Mouse (Mus musculus): ENCODE results near the gene Ldah. TPM values are rescaled to one million over a fixed set of nuclear protein-coding genes. Genes with fewer than 3 reads are reported as not detected.

The Ldah gene
- polyA plus RNA-seq, 1 experiment from 2014 or later: 59.2 TPM

- H3K27me3 ChIP-seq (ENCODE audit: control insufficient read depth, insufficient read depth, low read length): peaks cover 24% of the 10 kb centered on the region
- no peak for ATAC-seq (replicated peaks; ENCODE audit: insufficient number of reproducible peaks, low FRiP score, low TSS enrichment)
Observed at GRCm38 (mm10) chr12:8312266-8312665, 104.4 kb downstream of the Ldah start.

DNA sequence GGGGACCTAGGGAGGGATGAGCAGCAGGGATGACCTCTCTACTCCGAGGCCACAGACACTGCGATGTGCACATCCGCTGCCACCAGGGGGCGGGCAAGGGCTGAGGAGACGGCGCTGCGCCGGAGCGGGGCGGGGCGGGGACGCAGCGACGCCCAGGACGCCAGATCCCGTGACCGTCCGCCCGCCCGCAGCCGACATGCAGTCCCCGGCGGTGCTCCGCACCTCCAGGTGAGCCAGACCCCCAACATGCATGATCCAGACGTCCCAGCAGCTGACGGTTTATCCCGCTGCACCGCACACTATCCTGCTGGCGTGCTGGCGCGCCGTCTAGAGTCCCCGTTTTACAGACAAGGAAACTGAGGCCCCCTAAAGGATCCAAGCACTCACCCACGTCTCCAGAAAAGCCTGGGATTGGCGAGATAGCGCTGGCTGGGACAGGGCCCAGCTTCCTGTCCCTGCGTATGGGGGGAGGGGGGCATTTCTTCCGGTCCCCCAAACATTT, 105.4 kb downstream of the Ldah start, which contains the start of gene Hs1bp3:
Gene Hs1bp3 (plus strand): TSS at position 163 of the 502 bp plus-strand sequence.
- no peaks in the 10 kb centered on the region for H3K9me3 ChIP-seq (replicated peaks; ENCODE audit: control insufficient read depth, low read length)
- H3K9ac ChIP-seq (ENCODE audit: low read depth, low read length): peak within 1 kb of the TSS; percentile 66
- H3K36me3 ChIP-seq (ENCODE audit: control insufficient read depth, insufficient read depth, low read length): 0 out of 2 replicates have a peak, but pooled peaks cover 4% of the 10 kb centered on the region
- peak; percentile 75 for ATAC-seq (replicated peaks; ENCODE audit: insufficient number of reproducible peaks, low FRiP score, low TSS enrichment)
- 0% methylated on average over 38 of the region's 38 CpGs for WGBS (ENCODE audit: insufficient replicate concordance)
- peaks cover 7% of the 10 kb centered on the region for H3K4me1 ChIP-seq (ENCODE audit: control insufficient read depth, insufficient read depth, low read length)
- no peak within 1 kb of the TSS for H3K27ac ChIP-seq (ENCODE audit: low read depth, low read length)
- peak within 1 kb of the TSS; percentile 85 for H3K4me2 ChIP-seq
- H3K27me3 ChIP-seq (ENCODE audit: control insufficient read depth, insufficient read depth, low read length): peaks cover 24% of the 10 kb centered on the region
- H3K4me3 ChIP-seq (ENCODE audit: low read depth, low read length): peak within 1 kb of the TSS; percentile 55

More at GRCm38 (mm10) chr12:8312266-8312665, 104.4 kb downstream of the Ldah start:
- peaks cover 7% of the 10 kb centered on the region for H3K4me1 ChIP-seq (ENCODE audit: control insufficient read depth, insufficient read depth, low read length)
- no peak overlapping the region for H3K4me3 ChIP-seq (ENCODE audit: low read depth, low read length)
- no peak overlapping the region for H3K9ac ChIP-seq (ENCODE audit: low read depth, low read length)
- H3K9me3 ChIP-seq (replicated peaks; ENCODE audit: control insufficient read depth, low read length): no peaks in the 10 kb centered on the region
- H3K36me3 ChIP-seq (ENCODE audit: control insufficient read depth, insufficient read depth, low read length): no peaks in the 10 kb centered on the region
- H3K4me2 ChIP-seq: no peak overlapping the region
- no peak overlapping the region for H3K27ac ChIP-seq (ENCODE audit: low read depth, low read length)
- 73% methylated on average over 4 of the region's 4 CpGs for WGBS (ENCODE audit: insufficient replicate concordance)

GRCm38 (mm10) chr12:8313773-8314172, 105.9 kb downstream of the Ldah start:
- Histone ChIP-seq H3K4me1 (ENCODE audit: control insufficient read depth, insufficient read depth, low read length) (peaks cover 7% of the 10 kb centered on the region), H3K4me3 (ENCODE audit: low read depth, low read length) (peak overlapping the region; percentile 55), H3K36me3 (ENCODE audit: control insufficient read depth, insufficient read depth, low read length) (0 out of 2 replicates have a peak, but pooled peaks cover 4% of the 10 kb centered on the region), H3K27ac (ENCODE audit: low read depth, low read length) (no peak overlapping the region), H3K4me2 (peak overlapping the region; percentile 85), H3K27me3 (ENCODE audit: control insufficient read depth, insufficient read depth, low read length) (peaks cover 24% of the 10 kb centered on the region), H3K9ac (ENCODE audit: low read depth, low read length) (peak overlapping the region; percentile 66), H3K9me3 (replicated peaks; ENCODE audit: control insufficient read depth, low read length) (no peaks in the 10 kb centered on the region)
- no peak for ATAC-seq (replicated peaks; ENCODE audit: insufficient number of reproducible peaks, low FRiP score, low TSS enrichment)
- WGBS (ENCODE audit: insufficient replicate concordance): 19% methylated on average over 12 of the region's 12 CpGs

DNA sequence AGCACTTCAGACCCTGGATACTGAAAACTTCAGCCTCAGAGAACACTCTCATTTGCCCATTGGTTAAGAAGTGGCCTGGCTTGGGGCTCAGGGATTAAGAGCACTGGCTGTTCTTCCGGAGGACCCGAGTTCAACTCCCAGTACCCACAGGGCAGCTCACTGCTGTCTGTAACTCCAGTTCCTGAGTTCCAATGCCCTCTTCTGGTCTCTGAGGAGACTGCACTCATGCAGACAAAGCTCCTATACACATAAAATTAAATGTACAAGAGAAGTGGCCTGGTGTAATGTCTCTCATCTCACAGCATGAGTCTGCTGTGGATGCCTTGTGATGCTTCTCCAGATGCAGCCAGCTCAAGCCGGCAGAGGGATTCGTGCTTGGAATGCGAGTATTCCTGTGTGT, 108.6 kb downstream of the Ldah start:
- H3K27ac ChIP-seq (ENCODE audit: low read depth, low read length): no peak overlapping the region
- 92% methylated on average over 5 of the region's 5 CpGs for WGBS (ENCODE audit: insufficient replicate concordance)
- peaks cover 7% of the 10 kb centered on the region for H3K4me1 ChIP-seq (ENCODE audit: control insufficient read depth, insufficient read depth, low read length)
- no peak overlapping the region for H3K9ac ChIP-seq (ENCODE audit: low read depth, low read length)
- no peak for ATAC-seq (replicated peaks; ENCODE audit: insufficient number of reproducible peaks, low FRiP score, low TSS enrichment)
- peaks cover 5% of the 10 kb centered on the region for H3K27me3 ChIP-seq (ENCODE audit: control insufficient read depth, insufficient read depth, low read length)
- no peaks in the 10 kb centered on the region for H3K9me3 ChIP-seq (replicated peaks; ENCODE audit: control insufficient read depth, low read length)
- H3K36me3 ChIP-seq (ENCODE audit: control insufficient read depth, insufficient read depth, low read length): 0 out of 2 replicates have a peak, but pooled peaks cover 4% of the 10 kb centered on the region
- H3K4me3 ChIP-seq (ENCODE audit: low read depth, low read length): no peak overlapping the region
- no peak overlapping the region for H3K4me2 ChIP-seq

GRCm38 (mm10) chr12:8320084-8320713, 112.3 kb downstream of the Ldah start:
- no peak for ATAC-seq (replicated peaks; ENCODE audit: insufficient number of reproducible peaks, low FRiP score, low TSS enrichment)
- Histone ChIP-seq H3K9ac (ENCODE audit: low read depth, low read length) (no peak overlapping the region), H3K4me1 (ENCODE audit: control insufficient read depth, insufficient read depth, low read length) (peaks cover 3% of the 10 kb centered on the region), H3K9me3 (replicated peaks; ENCODE audit: control insufficient read depth, low read length) (no peaks in the 10 kb centered on the region), H3K27me3 (ENCODE audit: control insufficient read depth, insufficient read depth, low read length) (no peaks in the 10 kb centered on the region), H3K36me3 (ENCODE audit: control insufficient read depth, insufficient read depth, low read length) (0 out of 2 replicates have a peak, but pooled peaks cover 4% of the 10 kb centered on the region), H3K4me3 (ENCODE audit: low read depth, low read length) (no peak overlapping the region), H3K4me2 (no peak overlapping the region), H3K27ac (ENCODE audit: low read depth, low read length) (no peak overlapping the region)
- 38% methylated on average over 5 of the region's 5 CpGs for WGBS (ENCODE audit: insufficient replicate concordance)

DNA sequence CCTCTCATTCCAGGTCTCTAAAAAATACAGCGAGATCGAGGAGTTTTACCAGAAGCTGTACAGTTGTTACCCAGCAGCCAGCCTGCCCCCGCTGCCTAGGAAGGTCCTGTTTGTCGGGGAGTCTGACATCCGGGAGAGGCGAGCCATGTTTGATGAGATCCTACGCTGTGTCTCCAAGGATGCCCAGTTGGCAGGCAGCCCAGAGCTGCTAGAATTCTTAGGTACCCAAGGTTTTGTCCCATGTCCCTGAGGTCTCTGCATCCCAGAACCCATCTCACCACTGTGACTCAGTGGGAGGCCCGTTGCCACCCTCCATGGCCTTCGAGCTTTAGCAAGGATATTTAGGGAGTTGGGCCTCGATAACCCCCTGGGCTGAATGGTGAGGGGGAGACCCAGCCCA, 113.6 kb downstream of the Ldah start:
- peaks cover 3% of the 10 kb centered on the region; the same call in 1 of the 2 replicates for H3K4me1 ChIP-seq (ENCODE audit: control insufficient read depth, insufficient read depth, low read length)
- no peak for ATAC-seq (replicated peaks; ENCODE audit: insufficient number of reproducible peaks, low FRiP score, low TSS enrichment)

GRCm38 (mm10) chr12:8324086-8324485, 116.2 kb downstream of the Ldah start:
- Histone ChIP-seq H3K27me3 (ENCODE audit: control insufficient read depth, insufficient read depth, low read length) (no peaks in the 10 kb centered on the region), H3K27ac (ENCODE audit: low read depth, low read length) (no peak overlapping the region), H3K4me2 (no peak overlapping the region), H3K9ac (ENCODE audit: low read depth, low read length) (no peak overlapping the region), H3K4me1 (ENCODE audit: control insufficient read depth, insufficient read depth, low read length) (peaks cover 3% of the 10 kb centered on the region; the same call in 1 of the 2 replicates), H3K9me3 (replicated peaks; ENCODE audit: control insufficient read depth, low read length) (no peaks in the 10 kb centered on the region), H3K4me3 (ENCODE audit: low read depth, low read length) (no peak overlapping the region), H3K36me3 (ENCODE audit: control insufficient read depth, insufficient read depth, low read length) (no peaks in the 10 kb centered on the region)
- ATAC-seq (replicated peaks; ENCODE audit: insufficient number of reproducible peaks, low FRiP score, low TSS enrichment): no peak
- 85% methylated on average over 10 of the region's 10 CpGs for WGBS (ENCODE audit: insufficient replicate concordance)

More for the DNA sequence above, 113.6 kb downstream of the Ldah start:
- WGBS (ENCODE audit: insufficient replicate concordance): 86% methylated on average over 10 of the region's 10 CpGs
- Histone ChIP-seq H3K4me2 (no peak overlapping the region), H3K4me3 (ENCODE audit: low read depth, low read length) (no peak overlapping the region), H3K36me3 (ENCODE audit: control insufficient read depth, insufficient read depth, low read length) (0 out of 2 replicates have a peak, but pooled peaks cover 4% of the 10 kb centered on the region), H3K27me3 (ENCODE audit: control insufficient read depth, insufficient read depth, low read length) (no peaks in the 10 kb centered on the region), H3K9me3 (replicated peaks; ENCODE audit: control insufficient read depth, low read length) (no peaks in the 10 kb centered on the region), H3K9ac (ENCODE audit: low read depth, low read length) (no peak overlapping the region), H3K27ac (ENCODE audit: low read depth, low read length) (no peak overlapping the region)

DNA sequence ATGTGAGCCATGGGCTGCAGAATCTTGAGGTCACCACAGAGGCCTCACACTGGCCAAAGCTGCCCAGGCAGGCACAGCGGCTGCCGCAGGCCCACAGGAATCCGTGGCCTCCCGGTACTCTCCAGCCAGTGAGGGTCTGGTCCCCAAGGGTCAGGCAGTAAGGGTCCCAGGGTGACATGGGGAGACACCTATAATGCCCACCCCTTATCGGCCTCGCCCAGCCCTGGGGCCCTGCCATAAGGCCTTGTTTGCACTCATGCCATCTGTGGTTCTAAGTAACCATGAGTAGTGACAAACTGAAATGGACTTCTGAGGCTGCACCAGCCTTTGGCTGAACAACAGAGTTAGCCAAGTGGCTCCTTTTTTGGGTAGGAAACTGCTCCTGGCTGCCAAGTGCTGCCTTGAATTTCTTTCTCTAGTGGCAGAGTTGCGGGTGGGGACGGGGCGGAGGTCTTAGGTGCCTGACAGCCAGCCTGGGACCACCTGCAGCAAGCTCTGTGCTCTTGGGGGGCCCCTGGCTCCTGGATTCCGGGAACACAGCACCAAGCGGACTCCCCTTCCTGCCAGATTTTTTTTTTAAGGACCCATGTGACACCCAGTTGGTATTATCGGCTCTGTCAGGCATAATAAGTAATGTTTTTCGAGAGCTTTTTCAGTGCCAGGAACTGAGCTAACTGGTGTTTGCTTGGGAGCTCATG, 117.5 kb downstream of the Ldah start:
- no peaks in the 10 kb centered on the region for H3K27me3 ChIP-seq (ENCODE audit: control insufficient read depth, insufficient read depth, low read length)
- no peak overlapping the region for H3K4me3 ChIP-seq (ENCODE audit: low read depth, low read length)
- ATAC-seq (replicated peaks; ENCODE audit: insufficient number of reproducible peaks, low FRiP score, low TSS enrichment): no peak
- 0 out of 2 replicates have a peak, but pooled peaks cover 3% of the 10 kb centered on the region for H3K36me3 ChIP-seq (ENCODE audit: control insufficient read depth, insufficient read depth, low read length)
- 86% methylated on average over 13 of the region's 13 CpGs for WGBS (ENCODE audit: insufficient replicate concordance)
- no peak overlapping the region for H3K27ac ChIP-seq (ENCODE audit: low read depth, low read length)
- no peaks in the 10 kb centered on the region for H3K9me3 ChIP-seq (replicated peaks; ENCODE audit: control insufficient read depth, low read length)
- H3K4me1 ChIP-seq (ENCODE audit: control insufficient read depth, insufficient read depth, low read length): peaks cover 3% of the 10 kb centered on the region; the same call in 1 of the 2 replicates
- no peak overlapping the region for H3K4me2 ChIP-seq
- H3K9ac ChIP-seq (ENCODE audit: low read depth, low read length): no peak overlapping the region

Measured in heart, embryonic 11.5 days (tissue).